Mouse (Mus musculus): ENCODE results near the gene Hoxb7. TPM values are rescaled to one million over a fixed set of nuclear protein-coding genes. Genes with fewer than 3 reads are reported as not detected.

Gene Hoxb7
- polyA plus RNA-seq, 1 experiment, result not detected

GRCm38 (mm10) chr11:96301837-96302236 is 15.4 kb downstream of the Hoxb7 start:
- 2% methylated on average over 15 of the region's 15 CpGs for WGBS
- no peak overlapping the region for H3K4me3 ChIP-seq (replicated peaks; ENCODE audit: insufficient read depth, low read depth, low read length)
- H3K27ac ChIP-seq (ENCODE audit: insufficient read depth, low read length), result no peak overlapping the region
- H3K4me1 ChIP-seq (ENCODE audit: control insufficient read depth, insufficient read depth, low read length), result no peaks in the 10 kb centered on the region
- DNase-seq, result peak in 1 of 2 experiments; percentile 51
- TF ChIP-seq CTCF (IDR thresholded peaks at IDR 0.05; ENCODE audit: borderline replicate concordance, insufficient read depth, low read depth, low read length) (no peak), POLR2A (IDR thresholded peaks at IDR 0.05; ENCODE audit: borderline replicate concordance, insufficient read depth, low read length) (no peak)
- H3K27me3 ChIP-seq (ENCODE audit: control insufficient read depth, insufficient read depth, low read length), result peaks cover 20% of the 10 kb centered on the region; the same call in 1 of the 2 replicates

DNA sequence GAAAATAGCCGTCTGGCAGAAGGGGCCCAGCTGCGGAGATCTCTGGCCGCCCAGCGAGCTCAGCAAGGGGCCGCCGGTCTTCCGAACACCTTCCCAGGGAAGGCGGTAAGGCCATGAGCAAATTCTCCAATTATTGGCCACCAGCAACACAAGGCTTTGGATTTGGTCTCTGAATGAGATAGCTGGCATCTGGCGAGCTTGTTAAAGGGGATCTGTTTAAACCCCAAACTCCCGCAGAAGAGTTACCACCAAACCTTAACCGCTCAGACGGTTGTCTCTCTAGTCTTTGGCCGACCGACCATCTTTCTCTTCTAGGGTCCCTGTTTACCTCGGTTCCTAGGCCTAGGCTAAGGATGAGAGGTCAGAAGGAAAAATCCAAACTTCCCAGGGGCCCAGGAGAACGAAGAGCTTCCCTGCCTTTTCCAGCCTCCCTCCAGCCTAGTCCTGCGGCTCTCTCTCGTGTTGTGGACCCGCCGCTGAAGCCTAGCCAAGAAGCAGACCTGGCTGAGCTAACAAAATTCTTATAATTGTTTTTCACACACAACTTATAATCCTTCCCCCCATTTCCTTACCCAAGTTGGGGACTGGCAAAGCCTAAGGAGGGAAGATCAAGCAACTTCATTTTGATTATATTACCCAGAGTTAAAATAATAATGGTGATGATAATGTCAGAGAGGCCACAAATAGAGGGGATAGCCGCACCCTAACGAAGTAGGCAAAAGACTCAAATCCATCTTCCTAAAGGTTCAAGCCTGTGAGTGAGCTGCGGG is 16.1 kb downstream of the Hoxb7 start:
- TF ChIP-seq CTCF (IDR thresholded peaks at IDR 0.05; ENCODE audit: borderline replicate concordance, insufficient read depth, low read depth, low read length) (no peak), POLR2A (IDR thresholded peaks at IDR 0.05; ENCODE audit: borderline replicate concordance, insufficient read depth, low read length) (no peak)
- no peak overlapping the region for H3K27ac ChIP-seq (ENCODE audit: insufficient read depth, low read length)

DNA sequence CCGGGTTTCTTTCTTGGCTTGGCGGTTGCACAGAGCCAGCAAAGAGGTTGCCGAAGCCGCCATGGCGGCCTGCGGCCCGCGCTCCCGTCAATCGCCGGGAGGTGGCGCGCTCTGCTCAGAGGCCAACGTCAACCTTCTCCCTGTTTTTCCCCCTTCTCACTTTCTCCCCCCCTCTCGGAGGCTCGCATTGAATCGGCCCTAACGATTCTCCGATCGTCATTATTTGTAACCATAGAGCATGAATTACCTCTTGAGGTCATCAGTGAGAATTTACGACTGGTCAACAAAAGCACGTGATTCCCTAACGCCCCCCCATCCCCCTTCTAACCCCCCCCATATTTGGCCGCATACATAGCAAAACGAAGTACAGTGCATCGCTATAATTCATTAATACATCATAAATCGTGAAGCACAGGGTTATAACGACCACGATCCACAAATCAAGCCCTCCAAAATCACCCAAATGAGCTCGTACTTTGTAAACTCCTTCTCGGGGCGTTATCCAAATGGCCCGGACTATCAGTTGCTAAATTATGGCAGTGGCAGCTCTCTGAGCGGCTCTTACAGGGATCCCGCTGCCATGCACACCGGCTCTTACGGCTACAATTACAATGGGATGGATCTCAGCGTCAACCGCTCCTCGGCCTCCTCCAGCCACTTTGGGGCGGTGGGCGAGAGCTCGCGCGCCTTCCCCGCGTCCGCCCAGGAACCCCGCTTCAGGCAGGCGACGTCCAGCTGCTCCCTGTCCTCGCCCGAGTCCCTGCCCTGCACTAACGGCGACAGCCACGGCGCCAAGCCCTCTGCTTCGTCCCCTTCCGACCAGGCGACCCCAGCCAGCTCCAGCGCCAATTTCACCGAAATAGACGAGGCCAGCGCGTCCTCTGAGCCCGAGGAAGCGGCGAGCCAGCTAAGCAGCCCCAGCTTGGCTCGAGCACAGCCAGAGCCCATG is 17.0 kb downstream of the Hoxb7 start, which contains the start of gene Hoxb5:
Gene Hoxb5 (plus strand): TSS at position 186 of the 949 bp plus-strand sequence.
- Histone ChIP-seq H3K27me3 (ENCODE audit: control insufficient read depth, insufficient read depth, low read length) (peaks cover 15% of the 10 kb centered on the region; the same call in 1 of the 2 replicates), H3K4me1 (ENCODE audit: control insufficient read depth, insufficient read depth, low read length) (no peaks in the 10 kb centered on the region), H3K4me3 (replicated peaks; ENCODE audit: insufficient read depth, low read depth, low read length) (no peak within 1 kb of the TSS), H3K27ac (ENCODE audit: insufficient read depth, low read length) (no peak within 1 kb of the TSS)
- no peak for DNase-seq
- WGBS, result 2% methylated on average over 69 of the region's 69 CpGs
- TF ChIP-seq CTCF (IDR thresholded peaks at IDR 0.05; ENCODE audit: borderline replicate concordance, insufficient read depth, low read depth, low read length) (0 out of 2 replicates have a peak, but pooled peaks have one; percentile 2), POLR2A (IDR thresholded peaks at IDR 0.05; ENCODE audit: borderline replicate concordance, insufficient read depth, low read length) (no peak)

More for the DNA sequence above, 16.1 kb downstream of the Hoxb7 start:
- Histone ChIP-seq H3K4me3 (replicated peaks; ENCODE audit: insufficient read depth, low read depth, low read length) (no peak overlapping the region), H3K27me3 (ENCODE audit: control insufficient read depth, insufficient read depth, low read length) (peaks cover 18% of the 10 kb centered on the region; the same call in 1 of the 2 replicates), H3K4me1 (ENCODE audit: control insufficient read depth, insufficient read depth, low read length) (no peaks in the 10 kb centered on the region)
- 7% methylated on average over 23 of the region's 23 CpGs for WGBS
- DNase-seq, result no peak

GRCm38 (mm10) chr11:96304381-96305195 is 18.2 kb downstream of the Hoxb7 start:
- Histone ChIP-seq H3K27me3 (ENCODE audit: control insufficient read depth, insufficient read depth, low read length) (peaks cover 12% of the 10 kb centered on the region; the same call in 1 of the 2 replicates), H3K27ac (ENCODE audit: insufficient read depth, low read length) (no peak overlapping the region), H3K4me1 (ENCODE audit: control insufficient read depth, insufficient read depth, low read length) (no peaks in the 10 kb centered on the region), H3K4me3 (replicated peaks; ENCODE audit: insufficient read depth, low read depth, low read length) (no peak overlapping the region)
- TF ChIP-seq CTCF (IDR thresholded peaks at IDR 0.05; ENCODE audit: borderline replicate concordance, insufficient read depth, low read depth, low read length) (no peak), POLR2A (IDR thresholded peaks at IDR 0.05; ENCODE audit: borderline replicate concordance, insufficient read depth, low read length) (no peak)
- WGBS, result 4% methylated on average over 38 of the region's 38 CpGs
- DNase-seq, result no peak

GRCm38 (mm10) chr11:96305505-96306182 is 19.2 kb downstream of the Hoxb7 start:
- WGBS, result 71% methylated on average over 6 of the region's 6 CpGs
- no peak for TF ChIP-seq CTCF (IDR thresholded peaks at IDR 0.05; ENCODE audit: borderline replicate concordance, insufficient read depth, low read depth, low read length)
- no peak for TF ChIP-seq POLR2A (IDR thresholded peaks at IDR 0.05; ENCODE audit: borderline replicate concordance, insufficient read depth, low read length)

GRCm38 (mm10) chr11:96306183-96306907 is 19.9 kb downstream of the Hoxb7 start:
- Histone ChIP-seq H3K4me3 (replicated peaks; ENCODE audit: insufficient read depth, low read depth, low read length) (no peak overlapping the region), H3K4me1 (ENCODE audit: control insufficient read depth, insufficient read depth, low read length) (no peaks in the 10 kb centered on the region), H3K27me3 (ENCODE audit: control insufficient read depth, insufficient read depth, low read length) (peaks cover 8% of the 10 kb centered on the region; the same call in 1 of the 2 replicates), H3K27ac (ENCODE audit: insufficient read depth, low read length) (no peak overlapping the region)
- no peak for TF ChIP-seq POLR2A (IDR thresholded peaks at IDR 0.05; ENCODE audit: borderline replicate concordance, insufficient read depth, low read length)
- TF ChIP-seq CTCF (IDR thresholded peaks at IDR 0.05; ENCODE audit: borderline replicate concordance, insufficient read depth, low read depth, low read length), result no peak
- WGBS, result 27% methylated on average over 7 of the region's 7 CpGs
- DNase-seq, result no peak

More at GRCm38 (mm10) chr11:96305505-96306182, 19.2 kb downstream of the Hoxb7 start:
- no peak overlapping the region for H3K27ac ChIP-seq (ENCODE audit: insufficient read depth, low read length)
- H3K27me3 ChIP-seq (ENCODE audit: control insufficient read depth, insufficient read depth, low read length), result peaks cover 8% of the 10 kb centered on the region; the same call in 1 of the 2 replicates
- DNase-seq, result no peak
- no peaks in the 10 kb centered on the region for H3K4me1 ChIP-seq (ENCODE audit: control insufficient read depth, insufficient read depth, low read length)
- H3K4me3 ChIP-seq (replicated peaks; ENCODE audit: insufficient read depth, low read depth, low read length), result no peak overlapping the region
